Mouse (Mus musculus) ovary, adult 2 months (tissue): ENCODE results near the gene Exo1. TPM values are rescaled to one million over a fixed set of nuclear protein-coding genes. Genes with fewer than 3 reads are reported as not detected.

Source experiments
- polyA plus RNA-seq: library from polyadenylated mRNA; depleted of rRNA; stranded (reverse); fragments of >200 nt; gene quantifications from 2 replicates; pipeline ENCODE4 v1.2.3, GENCODE M21; 2012; rRNA removed

The Exo1 gene
- 0.87 and 1.8 TPM in 2 replicates for polyA plus RNA-seq

GRCm38 (mm10) chr1:175880453-175881296 is at the start of gene Exo1:
Gene Exo1 (plus strand): TSS chr1:175880581.

GRCm38 (mm10) chr1:175920029-175920428 is 39.6 kb downstream of the Exo1 start, which contains the start of gene Gm38100:
Gene Gm38100 (plus strand): TSS chr1:175920329.

Other genes starting within 250 kb of the Exo1 start
- 9.1 and 10.4 TPM in 2 replicates for gene Opn3, start 187.8 kb upstream of the Exo1 start, polyA plus RNA-seq
- 37.1 and 79.9 TPM in 2 replicates for gene Chml, start 187.7 kb upstream of the Exo1 start, polyA plus RNA-seq
- gene Wdr64, start 182.0 kb upstream of the Exo1 start, polyA plus RNA-seq = not detected in 2 replicates
- not detected in 2 replicates for gene Gm38100, start 39.7 kb downstream of the Exo1 start, polyA plus RNA-seq
- not detected in 2 replicates for gene Rbm8a2, start 98.5 kb downstream of the Exo1 start, polyA plus RNA-seq